Mouse (Mus musculus): Measurements from ENCODE around the gene Bbs9.

The Bbs9 gene

DNA sequence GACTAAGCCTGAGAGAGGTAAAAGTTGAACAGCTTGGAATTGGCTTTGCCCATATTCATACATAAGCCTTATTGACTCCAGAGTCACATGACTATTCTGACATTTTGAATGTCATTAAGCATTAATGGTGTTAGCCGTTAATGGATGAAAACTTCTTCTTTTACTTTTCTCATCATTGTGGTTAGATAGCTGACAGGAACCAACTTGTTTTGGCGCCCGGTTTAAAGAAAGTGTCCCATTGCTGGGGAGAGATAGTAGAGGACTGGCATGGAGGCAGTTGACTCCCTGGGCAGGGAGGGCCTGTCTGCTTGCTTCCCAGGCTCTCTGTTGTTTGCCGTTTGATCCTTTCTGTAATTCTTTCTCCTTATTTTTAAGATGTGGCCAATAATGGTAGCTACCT, 312.9 kb downstream of the Bbs9 start:
- in situ Hi-C loops (cut with MboI, MseI) = no loop called here

DNA sequence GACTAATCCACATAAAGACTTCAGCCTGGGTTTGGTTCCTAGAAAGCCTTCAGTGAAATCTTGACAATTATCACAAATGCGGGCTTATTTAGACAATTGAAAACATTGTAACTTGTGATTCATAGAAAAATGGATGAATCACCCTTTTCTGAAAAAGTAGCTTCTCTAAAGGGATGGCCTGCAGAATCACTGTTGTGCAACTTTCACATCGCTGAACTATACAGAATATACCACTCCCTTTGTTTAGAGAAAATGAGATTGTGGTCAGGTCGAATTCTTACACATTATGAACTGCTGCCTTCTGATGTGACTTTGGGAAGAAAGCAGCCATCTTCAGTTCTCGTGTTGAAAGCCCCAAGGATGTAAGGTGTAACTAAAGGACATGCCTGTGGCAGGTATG, 313.3 kb downstream of the Bbs9 start:
- in situ Hi-C loops (cut with MboI, MseI) = no loop called here

DNA sequence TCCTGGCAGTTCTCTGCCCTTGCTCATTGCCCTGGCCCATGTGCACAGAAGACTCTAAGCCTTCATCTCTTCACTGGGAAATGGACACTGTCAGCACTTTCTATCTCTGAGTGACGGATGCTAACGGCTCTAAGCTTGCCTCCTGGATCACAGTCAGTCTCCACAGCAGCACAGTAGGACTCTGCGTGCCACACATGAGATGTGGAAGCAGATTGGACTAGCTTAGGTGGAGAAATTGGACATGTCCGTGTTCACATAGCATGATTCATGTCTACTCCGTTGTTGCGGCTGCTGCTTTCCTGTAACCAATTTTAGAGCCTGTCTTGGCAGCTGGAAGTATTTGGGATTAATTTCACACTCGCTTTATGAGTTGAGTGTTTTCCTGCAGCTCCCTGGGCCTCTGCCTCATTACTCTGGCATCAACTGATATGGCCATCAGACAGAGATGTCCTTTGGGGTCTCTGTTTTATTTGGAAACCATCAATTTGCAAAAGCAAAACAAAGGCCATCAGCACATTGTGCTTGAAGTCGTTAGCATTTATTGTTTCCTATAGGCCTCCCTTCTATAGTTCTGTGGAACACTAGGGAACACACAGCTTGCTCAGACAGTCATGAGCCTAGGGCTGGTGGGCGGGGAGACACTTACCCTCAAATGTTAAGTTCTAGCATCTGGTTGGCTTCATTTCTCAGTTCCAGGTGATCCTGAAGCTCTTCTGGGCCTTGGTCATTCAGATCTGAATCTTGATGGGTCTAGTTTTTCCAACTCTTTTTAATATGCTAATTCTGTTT, 314.1 kb downstream of the Bbs9 start:
- in situ Hi-C loops (cut with MboI, MseI) = no loop called here

DNA sequence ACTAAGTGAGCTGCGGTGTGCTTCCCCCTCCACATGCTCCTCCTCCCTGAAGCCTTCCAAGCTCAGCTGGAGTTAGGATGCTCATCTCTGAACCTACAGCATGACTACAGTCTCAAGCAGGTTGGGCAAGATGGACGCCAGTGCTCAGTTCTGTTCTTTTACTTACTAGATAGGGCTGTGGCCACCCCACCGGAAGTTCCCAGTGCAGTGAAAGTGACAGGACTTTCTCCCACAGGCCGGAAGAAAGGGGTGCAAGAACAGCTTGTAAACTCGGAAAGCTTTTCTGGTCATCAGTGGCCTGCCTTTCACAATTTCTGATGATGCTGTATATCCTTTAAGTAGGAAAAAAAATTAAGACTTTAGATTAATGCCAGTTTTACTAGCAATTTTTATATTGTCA, 315.7 kb downstream of the Bbs9 start:
- in situ Hi-C loops (cut with MboI, MseI) = no loop called here

DNA sequence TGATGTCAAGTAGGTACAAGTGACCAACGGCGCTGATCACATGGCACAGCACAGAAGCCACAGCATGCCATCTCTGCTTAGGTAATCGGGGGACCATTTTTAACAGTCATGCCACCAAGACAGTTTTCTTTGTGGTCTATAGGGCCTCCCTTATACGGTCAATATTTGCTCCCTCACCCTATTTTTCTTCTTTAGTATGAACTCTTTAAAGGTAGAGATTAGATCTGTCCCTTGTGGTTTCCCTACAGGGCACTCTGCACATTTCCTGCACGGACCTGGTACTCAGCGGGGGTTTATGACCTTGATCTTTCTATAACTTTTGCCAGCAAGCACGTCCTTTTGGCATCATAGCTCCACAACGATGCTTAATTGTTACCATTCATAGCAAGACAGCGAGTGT, 316.2 kb downstream of the Bbs9 start:
- in situ Hi-C loops (cut with MboI, MseI) = no loop called here

DNA sequence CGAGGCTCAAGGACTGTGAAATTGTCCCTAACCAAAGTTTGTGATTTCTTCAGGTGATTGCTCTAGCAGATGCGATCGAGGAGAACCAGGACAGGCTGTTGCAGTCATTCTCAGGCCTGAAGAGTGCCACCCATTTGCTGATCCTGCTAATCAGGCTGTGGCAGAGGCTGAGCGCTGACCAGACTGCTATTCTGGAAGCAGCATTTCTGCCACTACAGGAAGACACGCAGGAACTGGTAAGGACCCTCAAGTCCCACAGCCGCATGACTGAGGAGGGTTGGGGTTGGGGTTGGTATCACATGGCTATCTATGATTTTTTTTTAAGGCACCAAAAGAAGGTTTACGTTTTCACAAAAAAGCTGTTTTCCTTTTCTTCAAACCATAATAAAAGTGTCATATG, 318.2 kb downstream of the Bbs9 start:
- in situ Hi-C loops (cut with MboI, MseI) = no loop called here

DNA sequence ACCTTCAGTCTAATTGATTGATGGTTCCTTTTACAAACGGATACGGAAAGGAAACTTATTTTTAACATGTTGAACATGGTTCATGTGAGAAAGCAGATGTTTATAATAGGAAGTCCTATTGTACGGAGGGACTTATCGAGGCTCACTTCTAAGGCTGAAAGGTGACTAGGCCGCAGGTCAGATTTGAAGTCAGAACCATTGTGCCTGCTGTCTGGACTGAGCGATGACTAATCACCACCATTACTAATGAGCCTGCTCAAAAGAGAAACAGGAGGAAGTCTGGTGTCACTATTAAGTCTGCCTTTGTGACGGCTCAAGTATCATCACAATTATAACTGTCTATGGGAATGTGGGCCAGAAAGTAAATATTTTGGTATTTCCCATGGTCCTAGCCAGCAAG, 325.2 kb downstream of the Bbs9 start:
- in situ Hi-C loops (cut with MboI, MseI) = loop anchor here in 1 of 2 experiments (10.0 kb wide), 1 partner anchor 1404 kb away; no protein-coding TSS in a partner anchor

DNA sequence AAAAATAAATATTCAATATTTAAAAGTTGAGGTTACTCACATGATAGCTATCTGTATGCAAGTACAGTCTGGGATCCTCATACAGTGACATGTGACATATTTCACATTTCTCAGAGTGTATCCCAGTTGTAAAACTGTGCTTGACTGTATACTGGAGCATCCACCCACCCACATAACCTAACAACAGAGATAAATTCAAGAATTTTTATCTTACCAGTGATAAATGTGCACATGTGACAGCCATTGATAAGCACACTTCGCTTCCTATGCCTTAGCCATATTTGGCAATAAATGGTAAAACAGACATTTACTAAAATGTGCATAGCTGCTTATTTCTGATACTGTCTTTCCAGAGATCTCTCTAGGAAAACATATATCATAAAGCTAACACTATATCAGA, 330.5 kb downstream of the Bbs9 start:
- in situ Hi-C loops (cut with MboI, MseI) = loop anchor here in 1 of 2 experiments (10.0 kb wide), 1 partner anchor 1399 kb away; no protein-coding TSS in a partner anchor

DNA sequence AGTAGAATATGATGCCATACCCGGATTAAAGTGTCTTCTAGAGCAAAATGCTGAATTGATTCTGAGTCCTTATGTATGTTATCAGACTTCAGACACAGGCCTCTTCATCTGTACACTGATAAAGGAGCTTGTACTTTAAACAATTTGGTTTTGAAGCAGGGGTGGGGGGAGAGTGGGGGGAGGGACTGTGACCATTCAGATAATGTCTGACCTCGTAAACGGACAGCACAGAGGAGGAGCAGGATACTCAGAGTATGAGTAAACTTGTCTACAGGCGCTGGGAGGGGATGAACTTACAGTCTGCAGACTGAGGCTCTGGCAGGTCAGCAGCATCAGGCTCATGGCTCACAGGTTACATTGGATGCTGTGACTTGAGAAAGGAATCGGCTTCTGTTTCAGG, 331.0 kb downstream of the Bbs9 start:
- in situ Hi-C loops (cut with MboI, MseI) = loop anchor here in 1 of 2 experiments (10.0 kb wide), 1 partner anchor 1398 kb away; no protein-coding TSS in a partner anchor

DNA sequence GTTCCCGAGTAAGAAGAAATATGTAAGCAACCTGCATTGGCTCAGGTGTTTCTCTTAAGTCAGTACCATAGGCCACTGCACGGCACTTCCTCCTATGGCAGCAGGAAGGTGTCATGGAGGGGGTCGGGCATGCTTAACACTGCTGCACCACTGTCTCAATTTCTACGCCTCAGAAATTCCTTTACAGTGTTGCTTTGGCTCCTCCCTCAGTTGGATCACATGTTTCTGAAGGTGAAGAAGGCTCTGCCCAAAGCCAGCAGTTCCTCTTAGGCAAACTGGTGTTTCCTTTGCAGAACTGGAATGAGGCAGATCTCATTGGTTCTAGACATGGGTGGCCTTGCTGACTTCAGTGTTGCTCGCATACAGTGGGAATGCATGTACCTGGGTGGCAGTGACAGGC, 332.2 kb downstream of the Bbs9 start:
- in situ Hi-C loops (cut with MboI, MseI) = loop anchor here in 1 of 2 experiments (10.0 kb wide), 1 partner anchor 1397 kb away; no protein-coding TSS in a partner anchor

DNA sequence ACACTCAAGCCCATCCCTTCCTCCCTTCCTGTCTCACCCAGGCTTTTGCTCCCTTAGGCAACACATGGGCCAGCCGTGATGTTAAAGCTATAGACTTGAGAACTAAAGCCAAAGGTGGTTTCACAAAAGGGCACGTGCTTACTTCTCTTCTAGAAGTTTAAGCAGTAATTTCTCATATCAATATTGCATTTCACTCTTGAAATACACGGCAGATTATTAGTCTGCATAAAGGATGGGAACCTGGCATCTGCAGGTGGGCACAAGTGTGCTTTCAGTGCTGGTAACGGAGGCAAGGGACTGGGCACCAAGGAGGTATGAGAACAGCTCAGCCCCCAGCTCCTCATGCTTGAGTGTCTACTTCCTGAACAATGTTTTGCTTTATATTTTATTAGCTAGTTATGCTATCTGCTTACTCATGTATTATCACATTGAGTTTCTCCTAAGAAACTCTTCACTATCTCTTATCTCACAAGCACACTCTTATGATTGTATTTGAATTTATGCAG, 334.2 kb downstream of the Bbs9 start:
- in situ Hi-C loops (cut with MboI, MseI) = loop anchor here in 1 of 2 experiments (10.0 kb wide), 1 partner anchor 1395 kb away; no protein-coding TSS in a partner anchor

DNA sequence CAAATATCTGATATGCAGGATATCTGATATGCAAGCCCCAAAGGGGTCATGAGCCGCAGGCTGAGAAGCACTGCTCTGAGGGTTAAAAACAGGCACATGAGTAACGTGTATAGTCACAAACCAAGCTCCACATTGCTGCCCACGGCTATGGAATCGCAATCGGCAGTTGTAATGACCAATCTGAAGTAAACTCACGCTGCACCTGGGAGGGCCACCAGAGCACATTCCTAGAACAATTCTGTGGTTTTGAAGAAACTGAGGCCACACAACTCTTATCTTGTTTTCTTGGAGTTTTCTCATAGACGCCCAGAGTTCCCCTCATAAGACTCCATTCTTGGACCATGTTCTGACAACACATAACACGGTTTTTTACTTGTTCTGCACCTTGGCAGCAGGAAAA, 334.9 kb downstream of the Bbs9 start:
- in situ Hi-C loops (cut with MboI, MseI) = no loop called here

DNA sequence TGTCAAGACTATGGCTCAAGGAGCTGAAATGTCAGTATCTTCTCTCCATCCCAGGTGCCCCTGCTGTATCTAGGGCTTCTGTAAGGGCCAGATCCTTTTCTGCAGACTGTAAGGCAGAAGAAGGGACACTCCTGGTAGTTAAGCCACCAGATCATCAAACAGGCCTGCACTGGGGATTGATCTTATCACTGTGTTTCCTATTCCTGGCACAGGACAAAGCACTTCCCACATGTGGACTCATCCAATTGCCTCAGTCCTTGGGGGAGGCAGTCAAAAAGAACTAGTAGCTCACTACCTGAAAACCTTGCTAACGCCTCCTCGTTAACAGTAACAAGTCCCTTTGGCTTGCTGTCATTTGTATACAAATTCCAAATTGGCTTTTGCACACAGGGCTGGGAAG, 336.4 kb downstream of the Bbs9 start:
- in situ Hi-C loops (cut with MboI, MseI) = no loop called here

DNA sequence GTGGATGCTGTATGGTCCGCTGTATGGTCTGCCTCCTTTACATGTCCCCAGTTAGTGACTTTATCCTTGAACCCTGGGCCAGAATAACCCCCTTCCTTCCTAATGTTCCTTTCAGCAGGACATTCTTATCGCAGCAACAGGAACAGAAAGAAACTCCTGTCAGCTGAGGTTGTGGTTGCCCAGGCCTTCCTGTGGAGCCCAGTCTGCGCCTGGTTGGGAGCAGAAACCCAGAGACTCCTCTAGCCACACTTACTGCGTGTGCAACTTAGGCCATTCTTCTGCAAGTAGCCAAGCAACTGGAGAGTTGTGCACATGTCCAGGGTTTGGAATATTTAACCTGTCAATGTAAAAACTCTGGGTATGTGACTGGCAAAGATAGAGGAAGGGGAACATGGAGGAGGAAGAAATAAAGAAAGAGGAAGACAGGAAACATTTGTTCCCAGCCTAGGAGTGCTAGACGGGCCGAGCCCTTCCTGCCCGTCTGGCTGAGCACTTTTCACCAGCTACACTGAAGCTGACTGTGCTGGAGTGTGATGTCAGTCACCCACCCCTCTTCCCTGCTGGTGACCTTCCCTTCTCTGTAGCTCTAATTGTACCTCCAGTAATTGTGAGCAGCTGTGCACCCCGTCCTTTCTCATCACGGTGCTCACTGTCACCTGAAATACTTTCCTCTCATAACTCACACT, 339.0 kb downstream of the Bbs9 start:
- in situ Hi-C loops (cut with MboI, MseI) = no loop called here

DNA sequence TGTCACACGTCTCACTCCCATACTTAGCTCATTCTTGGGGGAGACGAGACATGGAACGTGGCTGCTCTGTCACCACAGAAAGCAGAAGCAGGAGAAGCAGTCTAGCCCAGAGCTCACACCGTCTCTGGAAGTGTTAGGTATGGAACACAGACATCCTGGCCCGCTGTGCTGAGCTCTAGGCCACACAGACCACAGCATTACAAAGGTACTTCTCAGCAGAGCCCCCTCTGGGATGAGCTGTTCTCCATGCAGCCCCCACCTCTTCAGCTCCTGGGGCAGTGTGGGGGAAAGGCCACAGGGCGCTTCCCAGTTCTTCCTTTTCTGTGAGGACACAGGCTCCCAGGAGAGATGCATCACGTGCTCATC, 339.6 kb downstream of the Bbs9 start:
- in situ Hi-C loops (cut with MboI, MseI) = no loop called here

DNA sequence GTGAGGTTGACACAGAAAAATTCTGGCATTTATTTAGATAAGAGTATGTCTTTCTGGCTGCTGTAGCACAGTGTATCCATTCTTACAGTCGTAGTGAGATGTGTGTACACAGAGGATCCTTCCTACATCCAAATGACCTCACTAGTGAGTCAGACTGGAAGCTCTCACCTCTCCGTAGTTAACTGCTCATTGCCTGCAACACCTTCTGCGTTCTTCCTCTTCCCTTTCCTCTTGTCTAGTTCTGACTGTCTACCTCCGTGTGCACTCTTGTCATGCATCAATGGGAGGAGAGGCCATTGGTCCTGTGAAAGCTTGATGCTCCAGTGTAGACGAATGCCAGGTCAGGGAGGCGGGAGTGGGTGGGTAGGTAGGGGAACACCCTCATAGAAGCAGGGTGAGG, 344.0 kb downstream of the Bbs9 start:
- in situ Hi-C loops (cut with MboI, MseI) = no loop called here

DNA sequence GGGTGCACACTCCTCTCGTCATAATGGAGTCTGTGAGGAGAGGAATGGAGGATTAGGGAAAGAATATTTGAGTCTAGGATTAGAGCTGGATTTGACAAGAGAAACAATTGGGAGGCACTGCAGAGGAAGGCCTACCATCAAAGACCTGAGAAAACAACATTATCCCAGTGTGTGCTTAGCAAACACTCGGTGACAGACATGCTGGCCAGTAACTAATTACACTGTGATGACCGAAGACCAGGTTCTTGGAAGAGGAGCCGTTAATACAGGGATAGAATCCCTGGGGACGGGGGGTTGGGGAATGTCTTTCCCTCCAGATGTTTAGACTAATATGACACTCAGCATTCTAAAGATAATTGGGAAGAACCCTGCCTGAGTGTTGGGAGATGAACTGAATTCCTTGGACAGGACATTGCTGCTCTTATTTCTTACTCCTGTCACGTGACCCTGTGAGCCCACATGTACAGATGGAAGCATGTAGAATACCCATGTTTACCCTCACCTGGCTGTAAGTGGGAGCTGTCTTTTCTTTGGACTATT, 345.2 kb downstream of the Bbs9 start:
- in situ Hi-C loops (cut with MboI, MseI) = no loop called here

DNA sequence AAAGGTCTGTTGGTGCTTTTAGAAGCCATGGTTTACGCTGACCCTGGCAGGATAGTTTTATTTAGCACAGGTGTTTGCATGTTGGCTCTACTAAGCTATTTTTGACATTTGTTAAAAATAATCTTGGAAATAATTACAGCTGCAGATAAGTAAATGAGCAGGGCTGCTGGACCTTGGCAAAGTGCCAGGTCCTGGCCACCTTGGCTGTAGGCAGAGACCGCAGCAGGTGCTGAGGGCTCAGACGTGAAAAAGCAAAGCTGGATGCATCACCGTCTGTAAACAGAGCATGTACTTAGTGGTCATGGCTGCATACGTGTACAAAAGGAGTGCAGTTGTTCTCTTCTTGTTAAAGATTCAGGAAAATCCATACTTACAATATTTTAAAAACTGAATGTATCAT, 347.3 kb downstream of the Bbs9 start:
- in situ Hi-C loops (cut with MboI, MseI) = no loop called here

DNA sequence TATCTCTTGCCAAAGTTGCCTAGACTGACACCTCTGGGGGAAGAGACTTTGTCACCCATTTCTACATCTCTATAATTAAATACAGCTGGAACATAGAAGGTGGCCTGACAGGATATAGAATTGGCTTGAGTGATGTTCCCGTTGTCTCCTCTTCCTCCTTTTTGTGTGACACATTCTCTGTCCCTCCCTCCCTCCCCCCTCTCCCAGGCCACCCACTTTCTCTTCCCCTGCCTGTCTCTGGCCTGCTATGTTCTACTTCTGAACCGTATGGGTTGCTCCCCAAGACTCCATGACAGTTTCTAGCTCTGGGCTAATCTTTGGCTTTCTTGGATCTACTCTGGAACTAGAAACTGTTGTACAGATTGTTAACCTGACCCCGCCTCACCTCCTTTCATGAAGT, 348.3 kb downstream of the Bbs9 start:
- in situ Hi-C loops (cut with MboI, MseI) = no loop called here

DNA sequence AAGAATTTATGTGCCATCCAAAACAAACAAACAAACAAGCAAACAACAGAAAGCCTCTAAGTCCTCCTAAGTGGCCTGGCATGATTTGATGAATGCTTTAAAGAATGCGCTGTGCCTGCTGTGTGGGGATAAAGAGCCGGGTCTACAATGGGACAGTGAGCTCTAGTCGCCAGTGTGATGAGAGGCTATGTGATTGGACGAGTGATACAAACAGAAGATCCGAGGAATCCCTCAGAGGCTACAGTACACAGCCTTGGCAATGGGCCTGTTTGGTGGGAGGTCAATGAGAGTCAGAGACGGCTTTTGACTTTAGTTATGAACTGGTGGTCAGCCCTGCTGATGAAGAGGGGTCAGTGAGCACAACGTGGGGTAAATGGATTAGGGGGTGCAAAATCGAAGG, 349.4 kb downstream of the Bbs9 start:
- in situ Hi-C loops (cut with MboI, MseI) = loop anchor here in 1 of 2 experiments (5.0 kb wide), 1 partner anchor 127 kb away; no protein-coding TSS in a partner anchor

DNA sequence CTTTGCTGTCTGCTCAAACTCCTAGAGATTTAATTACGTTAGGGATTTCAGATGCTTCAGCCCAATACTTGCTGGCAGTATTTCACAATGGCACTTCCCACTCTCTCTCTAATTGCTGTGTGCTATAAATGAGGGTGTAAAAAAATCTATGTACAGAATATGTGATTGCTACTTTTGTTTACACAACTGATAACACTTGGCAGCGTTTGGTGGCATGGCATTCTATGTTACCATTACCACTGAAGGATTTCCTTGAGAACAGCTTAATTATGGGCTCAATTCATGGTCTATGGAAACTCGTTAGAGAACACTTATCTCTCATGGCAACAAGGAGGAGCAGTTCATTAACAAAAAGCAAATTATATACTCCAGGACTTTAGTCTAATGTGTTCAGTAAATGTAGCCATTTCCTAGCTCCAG, 351.1 kb downstream of the Bbs9 start:
- in situ Hi-C loops (cut with MboI, MseI) = loop anchor here in 1 of 2 experiments (5.0 kb wide), 1 partner anchor 126 kb away; no protein-coding TSS in a partner anchor

DNA sequence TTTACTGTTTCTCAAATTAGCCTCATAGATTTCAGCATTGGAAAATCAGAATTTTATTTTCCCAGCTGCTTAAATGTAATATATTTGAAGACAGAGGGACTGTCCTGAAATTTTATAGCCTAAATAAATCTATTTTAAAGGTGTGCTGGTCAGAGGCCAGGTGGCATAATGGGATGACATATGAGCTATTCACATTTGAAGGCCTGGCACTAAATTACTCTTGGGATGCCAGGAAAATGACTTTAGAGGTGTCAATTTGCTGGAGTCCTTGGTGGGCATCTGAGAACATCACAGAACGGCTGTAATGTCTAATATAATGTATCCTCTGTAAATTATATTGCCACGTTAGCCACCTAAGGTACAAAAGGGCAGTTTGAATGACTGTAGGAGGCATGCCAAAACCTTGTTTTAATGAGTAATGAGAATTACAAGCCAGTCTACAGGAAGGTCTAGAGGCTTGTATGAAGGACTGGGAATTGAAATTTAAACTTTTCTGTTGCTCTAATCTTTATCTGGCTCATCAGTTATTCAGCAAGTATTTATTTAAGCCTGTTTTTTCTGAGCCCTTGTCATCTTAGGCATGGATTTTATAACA, 351.8 kb downstream of the Bbs9 start:
- in situ Hi-C loops (cut with MboI, MseI) = loop anchor here in 1 of 2 experiments (5.0 kb wide), 1 partner anchor 125 kb away; no protein-coding TSS in a partner anchor

Data from T-helper 17 cell (primary cell).